12 mouse cellular contexts compared by ENCODE assay signal in genomic region chr8:70150158-70150557, GRCm38 (mm10). TPM values are rescaled to one million over a fixed set of nuclear protein-coding genes. Genes with fewer than 3 reads are reported as not detected.
DNase-seq lines count a peak whose midpoint lies in the region; ATAC-seq lines count a peak whose summit lies in the region.
"Had no signal": no experiment of that assay in that cellular context is flagged by ENCODE, and none has a peak within 500 bp of the region (broad histone marks: within the 10 kb centered on the region; RNA-seq: fewer than 3 reads in every experiment).

No protein-coding gene starts in this region.

- ATAC-seq in kidney, embryonic 16.5 days (ENCODE audit: low FRiP score, low TSS enrichment) = peak; percentile 17; the same call in 1 of the 2 replicates
- peak; percentile 63 for ATAC-seq in embryonic facial prominence, embryonic 15.5 days (ENCODE audit: insufficient number of reproducible peaks, low FRiP score, low TSS enrichment, low read depth)
- ATAC-seq in liver, embryonic 16.5 days (ENCODE audit: low read depth) = peak; percentile 49; the same call in 1 of the 2 replicates

- H3K4me1 ChIP-seq in kidney, embryonic 16.5 days (ENCODE audit: insufficient read depth, low read length) = peaks cover 7% of the 10 kb centered on the region; the same call in 1 of the 2 replicates
- H3K4me1 ChIP-seq in embryonic facial prominence, embryonic 15.5 days = peaks cover 13% of the 10 kb centered on the region
- H3K4me1 ChIP-seq in liver, embryonic 16.5 days (ENCODE audit: control insufficient read depth, low read depth, low read length) = peaks cover 9% of the 10 kb centered on the region

- no peaks in the 10 kb centered on the region for H3K27me3 ChIP-seq in kidney, embryonic 16.5 days (ENCODE audit: insufficient read depth, low read length)
- H3K27me3 ChIP-seq in embryonic facial prominence, embryonic 15.5 days = no peaks in the 10 kb centered on the region
- H3K27me3 ChIP-seq in liver, embryonic 16.5 days (ENCODE audit: control insufficient read depth, insufficient read depth, low read depth, low read length) = no peaks in the 10 kb centered on the region

- H3K36me3 ChIP-seq in kidney, embryonic 16.5 days (ENCODE audit: insufficient read depth, low read length) = peaks cover 15% of the 10 kb centered on the region; the same call in 1 of the 2 replicates
- peaks cover 23% of the 10 kb centered on the region for H3K36me3 ChIP-seq in embryonic facial prominence, embryonic 15.5 days
- peaks cover under 1% of the 10 kb centered on the region; the same call in 1 of the 2 replicates for H3K36me3 ChIP-seq in liver, embryonic 16.5 days (ENCODE audit: control insufficient read depth, insufficient read depth)

- DNase-seq in embryo, embryonic 9.5 days (ENCODE audit: extremely low spot score) = peak; percentile 31
- no peak for DNase-seq in embryo, embryonic 10 days (ENCODE audit: low spot score)
- no peak for DNase-seq in kidney, adult 18-20 months
- DNase-seq in adrenal gland, postnatal 25 days = no peak
- no peak for DNase-seq in ovary, adult 18-20 months (ENCODE audit: low spot score)
- DNase-seq: adrenal gland, postnatal 14 days; cerebellum, adult 18-20 months; heart, adult 2 months had no signal

- H3K9me3 ChIP-seq in kidney, embryonic 16.5 days (ENCODE audit: low read length) = no peaks in the 10 kb centered on the region
- no peaks in the 10 kb centered on the region for H3K9me3 ChIP-seq in embryonic facial prominence, embryonic 15.5 days (replicated peaks)
- no peaks in the 10 kb centered on the region for H3K9me3 ChIP-seq in liver, embryonic 16.5 days (replicated peaks; ENCODE audit: control insufficient read depth, low read length)

- H3K4me3 ChIP-seq in kidney, embryonic 16.5 days (ENCODE audit: low read length) = no peak overlapping the region
- no peak overlapping the region for H3K4me3 ChIP-seq in embryonic facial prominence, embryonic 15.5 days (replicated peaks)
- no peak overlapping the region for H3K4me3 ChIP-seq in liver, embryonic 16.5 days (ENCODE audit: low read depth, low read length)
- H3K4me3 ChIP-seq: heart, adult 2 months; layer of hippocampus, adult 2 months had no signal

- 0 out of 2 replicates have a peak overlapping the region, but pooled peaks have one; percentile 2 for H3K4me2 ChIP-seq in kidney, embryonic 16.5 days (replicated peaks; ENCODE audit: low read depth, low read length)
- peak overlapping the region; percentile 30 for H3K4me2 ChIP-seq in embryonic facial prominence, embryonic 15.5 days (replicated peaks)
- peak overlapping the region; percentile 19; the same call in 1 of the 2 replicates for H3K4me2 ChIP-seq in liver, embryonic 16.5 days (ENCODE audit: low read depth, low read length)

- peak overlapping the region; percentile 50; the same call in 1 of the 2 replicates for H3K9ac ChIP-seq in kidney, embryonic 16.5 days (replicated peaks; ENCODE audit: low read length)
- no peak overlapping the region for H3K9ac ChIP-seq in embryonic facial prominence, embryonic 15.5 days
- H3K9ac ChIP-seq in liver, embryonic 16.5 days (ENCODE audit: low read depth, low read length) = no peak overlapping the region

- WGBS in kidney, embryonic 16.5 days = 14% methylated on average over 13 of the region's 13 CpGs
- WGBS in embryonic facial prominence, embryonic 15.5 days = 10% methylated on average over 13 of the region's 13 CpGs
- 29% methylated on average over 13 of the region's 13 CpGs for WGBS in liver, embryonic 16.5 days (ENCODE audit: insufficient replicate concordance)

- H3K27ac ChIP-seq in kidney, embryonic 16.5 days (ENCODE audit: low read length) = no peak overlapping the region
- no peak overlapping the region for H3K27ac ChIP-seq in embryonic facial prominence, embryonic 15.5 days (replicated peaks)
- no peak overlapping the region for H3K27ac ChIP-seq in liver, embryonic 16.5 days (ENCODE audit: low read length)
- H3K27ac ChIP-seq: heart, adult 2 months; layer of hippocampus, adult 2 months had no signal

RNA-seq across cellular contexts. Expression of gene Mef2b, which starts 10.6 kb away (rescaled TPM):
- 0.24 and 0.49 TPM in 2 replicates for polyA plus RNA-seq in kidney, embryonic 16.5 days (2015; fragmentation: Nextera tagmentation; extraction: Ambion mirVana)
- 9.1 and 12.4 TPM in 2 replicates for polyA plus RNA-seq in embryonic facial prominence, embryonic 15.5 days (2015; fragmentation: Nextera tagmentation; extraction: Ambion mirVana)
- not detected in 2 replicates for polyA plus RNA-seq in liver, embryonic 16.5 days (2015; fragmentation: Nextera tagmentation; extraction: Ambion mirVana)
- total RNA-seq in adrenal gland, postnatal 25 days (2021) = 0.79 TPM in 1 of 2 replicates, not detected in the other

RNA-seq across cellular contexts. Expression of gene Borcs8, which starts 10.9 kb away (rescaled TPM):
- polyA plus RNA-seq in kidney, embryonic 16.5 days (2015; fragmentation: Nextera tagmentation; extraction: Ambion mirVana) = 58.3 and 58.6 TPM in 2 replicates
- 55.3 and 65.4 TPM in 2 replicates for polyA plus RNA-seq in embryonic facial prominence, embryonic 15.5 days (2015; fragmentation: Nextera tagmentation; extraction: Ambion mirVana)
- polyA plus RNA-seq in liver, embryonic 16.5 days (2015; fragmentation: Nextera tagmentation; extraction: Ambion mirVana) = 21.4 and 23.4 TPM in 2 replicates
- 70.3 and 71.8 TPM in 2 replicates for total RNA-seq in adrenal gland, postnatal 25 days (2021)

RNA-seq across cellular contexts. Expression of gene Rfxank, which starts 11.2 kb away (rescaled TPM):
- polyA plus RNA-seq in kidney, embryonic 16.5 days (2015; fragmentation: Nextera tagmentation; extraction: Ambion mirVana) = 20.4 and 21.7 TPM in 2 replicates
- 18.9 and 22.2 TPM in 2 replicates for polyA plus RNA-seq in embryonic facial prominence, embryonic 15.5 days (2015; fragmentation: Nextera tagmentation; extraction: Ambion mirVana)
- polyA plus RNA-seq in liver, embryonic 16.5 days (2015; fragmentation: Nextera tagmentation; extraction: Ambion mirVana) = 7.4 TPM in 2 replicates
- total RNA-seq in adrenal gland, postnatal 25 days (2021) = 14.6 and 17.6 TPM in 2 replicates

RNA-seq across cellular contexts. Expression of gene Nr2c2ap, which starts 19.0 kb away (rescaled TPM):
- polyA plus RNA-seq in kidney, embryonic 16.5 days (2015; fragmentation: Nextera tagmentation; extraction: Ambion mirVana) = 32.2 and 35.2 TPM in 2 replicates
- 33.0 and 33.3 TPM in 2 replicates for polyA plus RNA-seq in embryonic facial prominence, embryonic 15.5 days (2015; fragmentation: Nextera tagmentation; extraction: Ambion mirVana)
- polyA plus RNA-seq in liver, embryonic 16.5 days (2015; fragmentation: Nextera tagmentation; extraction: Ambion mirVana) = 12.6 and 13.2 TPM in 2 replicates
- 21.1 and 21.3 TPM in 2 replicates for total RNA-seq in adrenal gland, postnatal 25 days (2021)

RNA-seq across cellular contexts. Expression of gene Tmem161a, which starts 22.0 kb away (rescaled TPM):
- 81.7 and 87.8 TPM in 2 replicates for polyA plus RNA-seq in kidney, embryonic 16.5 days (2015; fragmentation: Nextera tagmentation; extraction: Ambion mirVana)
- 76.4 and 77.3 TPM in 2 replicates for polyA plus RNA-seq in embryonic facial prominence, embryonic 15.5 days (2015; fragmentation: Nextera tagmentation; extraction: Ambion mirVana)
- polyA plus RNA-seq in liver, embryonic 16.5 days (2015; fragmentation: Nextera tagmentation; extraction: Ambion mirVana) = 26.8 and 28.4 TPM in 2 replicates
- 55.6 and 76.6 TPM in 2 replicates for total RNA-seq in adrenal gland, postnatal 25 days (2021)
